Mouse (Mus musculus): ENCODE data around the gene Tril.
A peak's percentile ranks its signal among the peaks of the same experiment; 100 is the strongest.

The Tril gene

GRCm38 (mm10) chr6:53806021-53806420 is 14.6 kb downstream of the Tril start:
- no peak for DNase-seq (ENCODE audit: low read depth)

GRCm38 (mm10) chr6:53804145-53804544 is 16.5 kb downstream of the Tril start:
- no peak for DNase-seq (ENCODE audit: low read depth)

- DNase-seq (ENCODE audit: low read depth): no peak
Observed at GRCm38 (mm10) chr6:53803551-53803950, 17.1 kb downstream of the Tril start.

- DNase-seq (ENCODE audit: low read depth): no peak
Observed at GRCm38 (mm10) chr6:53801893-53802286, 18.7 kb downstream of the Tril start.

- no peak for DNase-seq (ENCODE audit: low read depth)
Observed at GRCm38 (mm10) chr6:53801269-53801892, 19.2 kb downstream of the Tril start.

GRCm38 (mm10) chr6:53798865-53799264 is 21.8 kb downstream of the Tril start:
- no peak for DNase-seq (ENCODE audit: low read depth)

- no peak for DNase-seq (ENCODE audit: low read depth)
Observed at GRCm38 (mm10) chr6:53796835-53797234, 23.8 kb downstream of the Tril start.

GRCm38 (mm10) chr6:53795788-53796187 is 24.8 kb downstream of the Tril start:
- DNase-seq (ENCODE audit: low read depth): peak; percentile 16

- DNase-seq (ENCODE audit: low read depth): no peak
Observed at GRCm38 (mm10) chr6:53795078-53795477, 25.6 kb downstream of the Tril start.

- DNase-seq (ENCODE audit: low read depth): no peak
Observed at GRCm38 (mm10) chr6:53794323-53794971, 26.2 kb downstream of the Tril start.

- DNase-seq (ENCODE audit: low read depth): peak; percentile 47
Observed at GRCm38 (mm10) chr6:53782880-53783539, 37.6 kb downstream of the Tril start.

- no peak for DNase-seq (ENCODE audit: low read depth)
Observed at GRCm38 (mm10) chr6:53782273-53782672, 38.4 kb downstream of the Tril start.

- DNase-seq (ENCODE audit: low read depth): peak; percentile 74
Observed at GRCm38 (mm10) chr6:53781171-53781570, 39.5 kb downstream of the Tril start.

- DNase-seq (ENCODE audit: low read depth): no peak
Observed at GRCm38 (mm10) chr6:53780008-53780407, 40.6 kb downstream of the Tril start.

- DNase-seq (ENCODE audit: low read depth): no peak
Observed at GRCm38 (mm10) chr6:53779526-53779925, 41.1 kb downstream of the Tril start.

- no peak for DNase-seq (ENCODE audit: low read depth)
Observed at GRCm38 (mm10) chr6:53778424-53778955, 42.1 kb downstream of the Tril start.

- DNase-seq (ENCODE audit: low read depth): no peak
Observed at GRCm38 (mm10) chr6:53768275-53768674, 52.4 kb downstream of the Tril start.

GRCm38 (mm10) chr6:53766243-53766915 is 54.3 kb downstream of the Tril start:
- no peak for DNase-seq (ENCODE audit: low read depth)

- DNase-seq (ENCODE audit: low read depth): no peak
Observed at GRCm38 (mm10) chr6:53765731-53766130, 54.9 kb downstream of the Tril start.

Measured in naive thymus-derived CD4-positive, alpha-beta T cell, adult 2 months (primary cell).